Mouse (Mus musculus) liver, embryonic 14.5 days (tissue): ENCODE measurements around the gene Zfp36l2.

Experiments
- CTCF ChIP-seq: IDR thresholded peaks from 2 replicates; pipeline ENCODE4 v1.5.1; 2016; ENCODE audit warnings: antibody characterized with exemption, low read depth, control low read depth
- EP300 ChIP-seq: IDR thresholded peaks from 2 replicates; pipeline ENCODE4 v1.6.1; 2016; ENCODE audit warnings: antibody characterized with exemption, low read depth

GRCm38 (mm10) chr17:84151306-84151705 lies 36.4 kb downstream of the Zfp36l2 start:
- TF ChIP-seq CTCF (no peak), EP300 (no peak)
